Mouse (Mus musculus) retina, adult 2 months (tissue): ENCODE measurements at regions not wholly inside any gene's neighbourhood (a gene's known extent, or its start where the extent isn't known, plus 50 kb on each side); places are given as distances from the start of the nearest gene placed in this dataset.
A peak's percentile ranks its signal among the peaks of the same experiment; 100 is the strongest.
"Not testable (repeated sequence)": the region's sequence is repeated elsewhere in the genome, so short reads cannot be mapped to it uniquely, and the experiment has no call there.

Source experiments
- DNase-seq: peaks from one replicate; pipeline ENCODE4 v3.0.0-alpha.2; 2012; ENCODE audit warnings: low read depth, low spot score

DNA sequence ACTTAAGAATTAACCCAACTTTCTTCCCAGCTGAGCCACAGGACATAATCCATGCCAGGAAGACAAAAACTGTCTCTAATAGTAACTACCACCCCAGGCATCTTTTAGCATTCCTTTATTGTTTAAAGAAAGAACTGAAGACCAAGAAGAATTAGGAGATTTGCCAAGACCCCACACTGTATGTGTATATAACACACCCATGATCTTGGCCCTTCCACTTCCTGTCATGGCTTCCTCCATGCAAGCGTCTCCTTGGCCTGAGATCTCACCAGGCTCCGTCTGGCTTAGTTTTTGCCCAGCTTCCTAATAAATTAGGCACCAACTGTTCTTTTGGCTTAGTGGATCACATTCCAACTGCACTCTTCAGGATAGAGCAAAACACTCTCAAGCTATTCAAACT lies 215.9 kb upstream of the Tenm4 start:
- DNase-seq: no peak

GRCm38 (mm10) chr7:95959068-95959467 lies 212.0 kb upstream of the Tenm4 start:
- no peak for DNase-seq

- DNase-seq: no peak
Observed at GRCm38 (mm10) chr7:95971863-95972262, 199.2 kb upstream of the Tenm4 start.

GRCm38 (mm10) chr7:95974085-95974484 lies 197.0 kb upstream of the Tenm4 start:
- DNase-seq: no peak

GRCm38 (mm10) chr7:95991250-95992032 lies 179.6 kb upstream of the Tenm4 start:
- DNase-seq: peak; percentile 11

- no peak for DNase-seq
Observed at GRCm38 (mm10) chr7:95992033-95992516, 179.0 kb upstream of the Tenm4 start.

GRCm38 (mm10) chr7:95992521-95992920 lies 178.5 kb upstream of the Tenm4 start:
- DNase-seq: no peak

DNA sequence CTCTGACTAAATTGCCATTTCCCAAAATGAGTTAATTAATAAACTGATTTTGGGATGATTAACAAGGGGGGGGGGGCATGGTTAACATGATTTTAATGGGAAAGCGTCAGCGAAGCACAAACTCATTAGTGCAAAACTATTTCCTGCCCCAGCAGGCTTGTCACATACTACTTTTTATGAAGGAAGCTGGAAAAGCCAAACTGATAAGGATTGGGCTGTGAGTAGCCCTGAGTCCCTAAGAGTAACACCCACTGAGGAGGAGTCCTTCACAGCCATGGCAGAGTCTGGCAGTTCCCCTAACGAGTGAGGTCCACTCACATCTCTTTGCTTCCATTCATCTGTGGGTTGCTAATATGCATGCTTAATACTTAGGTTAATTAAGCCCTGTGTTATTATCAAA lies 173.9 kb upstream of the Tenm4 start:
- DNase-seq: no peak

GRCm38 (mm10) chr7:95999189-95999588 lies 171.9 kb upstream of the Tenm4 start:
- DNase-seq: no peak

- DNase-seq: no peak
Observed at GRCm38 (mm10) chr7:96002401-96002800, 168.6 kb upstream of the Tenm4 start.

- no peak for DNase-seq
Observed at GRCm38 (mm10) chr7:96006299-96006698, 164.7 kb upstream of the Tenm4 start.

DNA sequence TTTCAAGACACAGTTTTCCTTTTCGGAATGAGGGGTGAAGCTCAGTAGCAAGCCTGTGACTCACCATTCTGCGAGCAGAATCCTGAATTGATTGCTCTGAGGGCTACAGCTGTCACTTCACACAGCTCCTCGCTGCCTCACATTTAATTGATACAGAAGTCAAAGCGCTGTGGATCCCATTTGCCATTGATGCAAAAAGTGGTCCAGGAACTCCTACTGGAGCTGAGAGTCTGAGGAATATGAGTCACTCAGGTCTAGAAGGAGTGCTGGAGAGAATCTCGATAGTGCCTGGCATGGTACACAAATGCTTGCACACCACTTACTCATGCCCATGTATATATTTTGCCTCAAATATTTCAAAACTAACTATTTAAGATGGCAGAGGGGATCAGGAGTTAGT lies 158.0 kb upstream of the Tenm4 start:
- no peak for DNase-seq

- no peak for DNase-seq
Observed at GRCm38 (mm10) chr7:96017112-96017884, 153.7 kb upstream of the Tenm4 start.

GRCm38 (mm10) chr7:96024048-96024447 lies 147.0 kb upstream of the Tenm4 start:
- DNase-seq: no peak

- no peak for DNase-seq
Observed at GRCm38 (mm10) chr7:96026781-96027418, 144.1 kb upstream of the Tenm4 start.

GRCm38 (mm10) chr7:96033636-96034035 lies 137.4 kb upstream of the Tenm4 start:
- peak; percentile 6 for DNase-seq

GRCm38 (mm10) chr7:96035456-96035855 lies 135.6 kb upstream of the Tenm4 start:
- DNase-seq: no peak

DNA sequence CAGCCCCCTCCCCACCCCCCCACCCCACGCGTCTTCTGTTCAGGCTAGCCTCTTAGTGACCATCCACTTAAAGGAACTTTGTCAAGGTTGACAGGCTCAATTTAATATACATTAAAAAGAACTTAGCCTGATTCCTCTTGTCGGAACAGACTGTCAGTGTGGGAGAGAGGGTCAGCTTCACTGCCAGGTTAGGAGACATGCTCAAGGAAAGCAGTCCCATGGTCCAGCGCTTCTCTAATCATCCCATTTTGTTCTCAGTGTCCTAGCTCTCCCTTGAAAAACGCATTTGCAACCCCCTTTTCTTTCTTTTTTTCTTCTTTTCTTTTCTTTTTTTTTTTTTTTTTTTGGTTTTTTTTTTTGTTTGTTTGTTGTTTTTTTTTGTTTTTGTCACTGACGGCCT lies 131.4 kb upstream of the Tenm4 start:
- DNase-seq: no peak

DNA sequence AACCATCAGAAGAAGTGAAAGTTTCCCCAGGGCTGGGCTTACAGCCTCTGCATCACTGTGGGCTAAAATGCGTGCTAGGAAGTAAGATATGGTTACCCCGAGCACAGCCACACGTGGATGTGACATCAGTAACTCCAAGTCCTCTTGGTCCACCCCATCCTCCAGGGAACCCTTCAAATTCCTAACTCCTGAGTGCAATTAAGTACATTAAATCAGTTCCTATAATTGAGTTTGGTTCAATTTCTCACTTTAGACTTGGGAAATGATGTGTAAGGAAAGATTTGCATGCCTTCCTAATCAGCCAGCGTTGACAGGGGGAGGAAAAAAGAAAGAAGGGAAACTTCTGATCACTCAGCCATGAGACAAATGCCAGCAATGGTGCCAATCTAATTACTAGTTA lies 129.2 kb upstream of the Tenm4 start:
- DNase-seq: no peak

- no peak for DNase-seq
Observed at GRCm38 (mm10) chr7:96051631-96052030, 119.4 kb upstream of the Tenm4 start.

DNA sequence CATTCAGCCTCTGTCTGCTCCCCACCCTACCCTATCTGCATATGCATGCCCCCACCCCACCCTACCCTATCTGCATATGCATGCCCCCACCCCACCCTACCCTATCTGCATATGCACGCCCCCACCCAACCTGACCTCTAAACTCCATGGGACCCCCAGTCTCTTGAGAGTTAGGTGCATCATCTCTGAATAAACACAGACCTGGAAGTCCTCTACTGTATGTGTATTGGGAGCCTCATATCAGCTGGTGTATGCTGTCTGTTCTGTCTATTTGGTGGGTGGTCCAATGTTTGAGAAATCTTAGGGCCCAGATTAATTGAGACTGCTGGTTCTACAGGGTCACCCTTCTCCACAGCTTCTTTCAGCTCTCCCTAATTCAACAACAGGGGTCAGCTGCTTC lies 109.4 kb upstream of the Tenm4 start:
- not testable (repeated sequence) for DNase-seq

DNA sequence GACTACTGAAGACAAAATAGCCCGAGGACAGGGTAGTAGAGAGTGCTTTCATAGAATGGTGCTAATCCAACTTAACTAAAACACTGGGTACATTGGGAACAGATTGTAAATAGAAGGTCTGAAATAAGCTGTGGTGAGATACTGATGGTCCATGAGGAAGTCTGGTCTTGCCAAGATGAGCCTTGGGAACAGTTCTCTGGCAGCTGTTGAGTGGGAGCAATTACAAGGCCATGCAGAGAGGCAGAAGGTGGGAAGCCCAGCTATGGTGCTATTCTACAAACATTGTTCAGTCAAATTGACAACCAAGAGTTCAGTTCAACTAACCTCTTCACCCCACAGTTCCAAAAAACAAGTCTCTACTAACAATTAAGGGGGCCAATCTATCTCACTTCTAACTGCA lies 92.5 kb upstream of the Tenm4 start:
- no peak for DNase-seq
